Mouse (Mus musculus) forebrain, embryonic 12.5 days (tissue): ENCODE measurements around the gene Ntrk2. TPM values are rescaled to one million over a fixed set of nuclear protein-coding genes. Genes with fewer than 3 reads are reported as not detected.

Experiments used
- ATAC-seq: fragments of 200-750 bp; cut with Nextera tagmentation; 2 replicates; pipeline ENCODE4 v1.8.0; 2017; ENCODE audit warnings: moderate TSS enrichment; ENCODE audit not compliant: low FRiP score
- H3K27ac ChIP-seq: fragments of 300-500 bp; sonication (generic); 2 replicates; pipeline ENCODE4 v1.5.1; 2016; ENCODE audit warnings: mild to moderate bottlenecking
- H3K27me3 ChIP-seq: fragments of 300-500 bp; sonication (generic); 2 replicates; pipeline ENCODE4 v1.6.1; 2016; ENCODE audit warnings: mild to moderate bottlenecking
- H3K36me3 ChIP-seq: fragments of 300-500 bp; sonication (generic); replicated peaks from 2 replicates; pipeline ENCODE4 v1.6.1; 2016; ENCODE audit warnings: mild to moderate bottlenecking
- H3K4me1 ChIP-seq: fragments of 300-500 bp; sonication (generic); 2 replicates; pipeline ENCODE4 v1.6.1; 2016
- H3K4me2 ChIP-seq: fragments of 300-500 bp; sonication (generic); 2 replicates; pipeline ENCODE4 v1.6.1; 2016; ENCODE audit warnings: mild to moderate bottlenecking, moderate library complexity
- H3K4me3 ChIP-seq: fragments of 300-500 bp; sonication (generic); replicated peaks from 2 replicates; pipeline ENCODE4 v1.5.1; 2016; ENCODE audit warnings: mild to moderate bottlenecking
- H3K9ac ChIP-seq: fragments of 300-500 bp; sonication (generic); 2 replicates; pipeline ENCODE4 v1.6.1; 2016; ENCODE audit warnings: mild to moderate bottlenecking
- H3K9me3 ChIP-seq: fragments of 300-500 bp; sonication (generic); 2 replicates; pipeline ENCODE4 v1.6.1; 2016
- WGBS: fragments of 180-500 bp; shearing (Covaris S2); methylation state at CpG from one replicate; pipeline ENCODE4 v1.1.7; 2016; 5-methylcytosine and 5-hydroxymethylcytosine counted together
- polyA plus RNA-seq: library from polyadenylated mRNA; unstranded; fragments of >200 nt; fragmentation: Nextera tagmentation; extraction: Ambion mirVana; gene quantifications from 2 replicates; pipeline ENCODE4 v1.2.1, GENCODE M21; 2016

The Ntrk2 gene
- polyA plus RNA-seq, 1 experiment from 2014 or later: 51.7 TPM

DNA sequence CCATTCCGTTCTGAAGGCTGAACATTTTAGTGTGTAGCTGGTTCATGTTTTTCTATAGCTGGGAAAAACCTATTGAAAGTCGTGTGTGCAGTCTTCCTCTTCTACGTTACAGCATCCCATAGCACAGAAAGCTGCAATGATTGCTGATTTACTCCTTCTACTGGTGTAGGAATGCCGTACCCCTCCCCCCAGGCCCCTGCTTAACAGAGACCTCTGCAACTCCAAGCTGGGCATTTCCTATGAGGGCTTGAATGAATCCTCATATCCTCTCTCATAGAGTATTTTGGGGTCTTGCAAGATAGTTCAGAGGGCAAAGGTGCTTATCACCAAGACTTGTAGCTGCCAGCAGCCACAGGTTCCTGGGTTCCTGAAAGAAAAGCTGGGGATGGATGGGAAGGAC lies 148.0 kb downstream of the Ntrk2 start:
- 18% methylated on average over 4 of the region's 4 CpGs for WGBS
- no peaks in the 10 kb centered on the region for H3K9me3 ChIP-seq
- H3K4me2 ChIP-seq: no peak overlapping the region
- H3K4me3 ChIP-seq: no peak overlapping the region
- H3K4me1 ChIP-seq: peaks cover 30% of the 10 kb centered on the region
- no peak for ATAC-seq
- no peaks in the 10 kb centered on the region for H3K36me3 ChIP-seq
- no peak overlapping the region for H3K27ac ChIP-seq
- no peaks in the 10 kb centered on the region for H3K27me3 ChIP-seq
- H3K9ac ChIP-seq: no peak overlapping the region

DNA sequence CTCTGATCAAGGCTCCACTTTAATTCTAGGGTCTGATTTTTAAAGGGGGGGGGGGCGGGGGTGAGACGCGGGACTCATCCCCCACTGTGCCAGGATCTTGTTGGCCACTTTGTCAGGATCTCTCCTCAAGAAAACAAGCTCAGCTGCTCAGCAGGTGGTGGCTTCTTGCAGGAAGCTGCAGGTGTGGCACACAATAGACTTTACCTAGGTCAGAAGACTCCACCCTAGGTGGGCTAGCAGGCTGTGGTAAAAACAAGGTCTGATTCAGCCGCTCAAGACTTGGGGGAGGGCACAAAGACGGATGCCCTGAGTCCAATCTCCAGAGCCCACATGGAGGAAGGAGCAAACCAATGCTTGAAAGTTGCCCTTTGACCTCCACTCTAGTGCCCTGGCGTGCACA lies 148.4 kb downstream of the Ntrk2 start:
- no peak overlapping the region for H3K9ac ChIP-seq
- ATAC-seq: no peak

DNA sequence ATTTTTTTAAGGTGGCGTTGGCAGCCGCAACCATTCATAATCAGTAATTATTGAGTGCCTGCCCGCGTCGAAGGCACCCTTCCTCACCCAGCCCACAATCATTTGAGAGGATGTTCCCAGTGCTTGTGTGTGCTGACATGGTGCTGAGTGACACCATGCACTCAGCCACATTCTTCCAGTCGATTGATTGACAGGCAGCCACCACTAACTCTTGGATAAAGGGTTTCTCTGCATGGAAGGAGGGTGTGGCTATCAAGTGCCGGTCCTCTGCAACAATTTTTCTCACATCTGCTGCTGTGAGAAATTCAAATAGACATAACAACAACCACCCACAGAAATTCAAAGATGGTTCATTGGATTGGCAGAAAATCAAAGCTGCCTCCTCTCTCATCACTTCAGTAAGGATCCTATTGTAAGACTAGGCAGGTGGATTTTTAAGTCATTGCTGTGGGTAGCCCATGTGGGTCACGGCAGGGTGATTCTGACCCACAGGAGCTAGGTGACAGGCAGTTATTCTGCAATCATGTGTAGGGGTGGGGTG lies 148.9 kb downstream of the Ntrk2 start:
- no peak overlapping the region for H3K27ac ChIP-seq
- ATAC-seq: no peak
- H3K9ac ChIP-seq: no peak overlapping the region

More for the DNA sequence above, 148.4 kb downstream of the Ntrk2 start:
- Histone ChIP-seq H3K4me3 (no peak overlapping the region), H3K27ac (no peak overlapping the region), H3K27me3 (no peaks in the 10 kb centered on the region), H3K4me2 (no peak overlapping the region), H3K4me1 (peaks cover 30% of the 10 kb centered on the region), H3K36me3 (no peaks in the 10 kb centered on the region), H3K9me3 (no peaks in the 10 kb centered on the region)
- WGBS: 10% methylated on average over 6 of the region's 6 CpGs

DNA sequence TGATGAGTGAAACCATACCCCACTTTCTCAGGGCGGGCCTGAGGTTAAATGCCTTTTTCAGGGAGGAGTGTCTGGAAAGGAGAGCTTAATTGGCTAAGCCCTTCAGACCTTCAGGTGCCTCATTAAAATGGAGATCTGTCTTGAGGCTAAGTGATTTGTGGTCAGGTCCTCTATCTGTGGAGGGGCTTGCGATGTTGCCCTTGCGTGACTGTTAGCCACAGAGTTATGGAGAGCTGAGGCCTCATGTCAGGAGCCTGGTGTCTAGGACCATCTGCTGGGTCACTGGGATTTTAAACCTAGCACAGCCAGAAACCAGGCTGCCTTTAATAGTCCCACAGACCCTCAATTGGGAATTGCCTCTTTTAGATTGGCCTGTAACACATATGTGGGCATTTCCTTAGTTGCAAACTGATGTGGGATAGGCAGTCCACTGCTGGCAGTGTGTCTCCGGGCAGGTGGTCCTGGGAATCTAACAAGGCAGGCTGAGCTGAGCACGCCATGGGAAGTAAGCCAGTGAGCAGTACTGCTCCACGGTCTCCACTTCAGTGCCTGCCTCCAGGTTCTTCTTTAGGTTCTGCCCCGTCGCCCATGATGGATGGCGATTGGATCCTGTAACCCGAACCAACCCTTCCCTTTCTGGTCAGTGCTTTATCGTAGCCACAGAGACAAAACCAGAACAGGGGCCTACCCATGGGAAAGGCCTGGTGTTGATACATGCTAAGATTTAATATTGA lies 152.0 kb downstream of the Ntrk2 start:
- 73% methylated on average over 11 of the region's 11 CpGs for WGBS
- ATAC-seq: no peak
- Histone ChIP-seq H3K27me3 (peaks cover 16% of the 10 kb centered on the region), H3K9me3 (no peaks in the 10 kb centered on the region), H3K4me3 (no peak overlapping the region), H3K4me1 (peaks cover 30% of the 10 kb centered on the region), H3K4me2 (no peak overlapping the region), H3K36me3 (no peaks in the 10 kb centered on the region), H3K27ac (no peak overlapping the region), H3K9ac (no peak overlapping the region)

More for the DNA sequence above, 148.9 kb downstream of the Ntrk2 start:
- Histone ChIP-seq H3K27me3 (no peaks in the 10 kb centered on the region), H3K36me3 (no peaks in the 10 kb centered on the region), H3K4me2 (no peak overlapping the region), H3K9me3 (no peaks in the 10 kb centered on the region), H3K4me1 (peaks cover 30% of the 10 kb centered on the region), H3K4me3 (no peak overlapping the region)
- 43% methylated on average over 8 of the region's 8 CpGs for WGBS

DNA sequence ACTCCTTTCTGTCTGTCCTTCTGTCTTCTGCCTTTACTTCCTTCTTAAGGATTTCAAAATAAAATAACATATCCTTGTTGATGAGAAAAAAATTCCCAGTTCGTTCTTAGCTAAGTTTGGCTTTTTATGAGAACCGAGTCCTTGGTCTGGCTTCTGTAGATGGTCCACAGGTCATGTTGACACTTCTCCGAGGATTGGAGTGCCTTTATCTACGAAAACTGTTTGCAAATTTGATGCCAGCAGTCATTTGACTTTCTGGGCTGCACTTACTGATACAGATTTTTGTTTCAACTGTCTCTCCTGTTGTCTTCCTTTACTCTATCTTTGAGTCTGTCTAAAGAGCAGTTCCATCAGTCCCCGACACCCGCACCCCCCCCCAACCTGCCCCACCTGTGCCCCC lies 154.0 kb downstream of the Ntrk2 start:
- Histone ChIP-seq H3K4me1 (peaks cover 33% of the 10 kb centered on the region), H3K36me3 (no peaks in the 10 kb centered on the region), H3K27me3 (peaks cover 16% of the 10 kb centered on the region), H3K4me2 (no peak overlapping the region), H3K9ac (no peak overlapping the region), H3K4me3 (no peak overlapping the region), H3K9me3 (no peaks in the 10 kb centered on the region), H3K27ac (no peak overlapping the region)
- WGBS: 89% methylated on average over 6 of the region's 6 CpGs
- no peak for ATAC-seq

DNA sequence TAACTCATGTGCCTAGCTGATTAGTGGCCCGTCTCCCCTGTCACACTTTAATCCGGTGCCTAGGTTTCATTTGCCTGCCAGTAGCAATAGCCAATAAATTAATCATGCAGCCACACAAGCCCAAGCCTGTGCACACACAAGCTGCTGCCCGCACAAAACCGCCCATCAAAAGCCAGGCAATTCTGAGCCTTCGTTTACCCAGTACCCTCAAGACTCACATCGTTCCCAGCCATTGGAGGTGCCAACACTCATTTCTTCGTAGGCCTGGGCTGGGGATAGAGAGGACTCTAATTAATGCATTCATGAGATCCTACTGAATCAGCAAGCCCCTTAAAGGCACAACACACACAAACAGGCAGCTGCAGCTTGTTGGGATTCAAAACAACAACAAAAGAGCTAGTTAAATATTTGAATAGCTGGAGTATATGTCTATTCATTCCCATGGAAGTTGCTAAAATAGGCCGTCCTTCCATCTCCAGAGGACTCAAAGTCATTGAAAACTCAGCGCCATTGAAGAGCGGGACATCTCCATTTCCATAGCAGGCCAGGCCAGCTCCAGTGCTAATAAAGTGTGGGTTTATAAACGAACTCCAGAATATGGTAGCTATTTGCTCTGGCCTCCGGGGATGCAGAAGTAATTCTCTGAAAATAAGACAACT lies 158.5 kb downstream of the Ntrk2 start:
- Histone ChIP-seq H3K4me1 (peaks cover 29% of the 10 kb centered on the region), H3K27me3 (peaks cover 16% of the 10 kb centered on the region), H3K36me3 (no peaks in the 10 kb centered on the region), H3K4me3 (no peak overlapping the region), H3K4me2 (peak overlapping the region; percentile 6; the same call in 1 of the 2 replicates), H3K27ac (peak overlapping the region; percentile 76), H3K9me3 (no peaks in the 10 kb centered on the region), H3K9ac (no peak overlapping the region)
- ATAC-seq: peak; percentile 88
- WGBS: 16% methylated on average over 12 of the region's 12 CpGs

DNA sequence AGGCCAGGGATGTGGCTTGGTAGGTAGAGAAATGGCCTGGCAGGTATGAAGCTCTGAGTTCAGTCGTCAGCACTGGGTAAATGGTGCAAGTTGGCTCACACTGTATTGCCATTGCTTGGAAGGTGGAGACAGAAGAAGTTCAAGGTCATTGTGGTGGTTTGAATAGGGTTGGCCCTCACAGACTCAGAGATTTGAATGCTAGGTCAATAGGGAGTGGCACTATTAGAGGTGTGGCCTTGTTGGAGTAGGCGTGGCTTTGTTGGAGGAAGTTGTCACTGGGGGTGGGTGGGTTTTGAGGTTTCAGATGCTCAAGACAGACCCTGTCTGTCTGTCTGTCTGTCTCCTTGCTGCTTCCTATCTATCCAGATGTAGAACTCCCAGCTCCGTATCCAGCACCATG lies 159.5 kb downstream of the Ntrk2 start:
- Histone ChIP-seq H3K27ac (peak overlapping the region; percentile 76), H3K4me1 (peaks cover 33% of the 10 kb centered on the region), H3K27me3 (peaks cover 16% of the 10 kb centered on the region), H3K4me3 (no peak overlapping the region), H3K4me2 (no peak overlapping the region), H3K9me3 (no peaks in the 10 kb centered on the region), H3K9ac (no peak overlapping the region), H3K36me3 (no peaks in the 10 kb centered on the region)
- WGBS: 98% methylated on average over 3 of the region's 3 CpGs
- ATAC-seq: no peak

DNA sequence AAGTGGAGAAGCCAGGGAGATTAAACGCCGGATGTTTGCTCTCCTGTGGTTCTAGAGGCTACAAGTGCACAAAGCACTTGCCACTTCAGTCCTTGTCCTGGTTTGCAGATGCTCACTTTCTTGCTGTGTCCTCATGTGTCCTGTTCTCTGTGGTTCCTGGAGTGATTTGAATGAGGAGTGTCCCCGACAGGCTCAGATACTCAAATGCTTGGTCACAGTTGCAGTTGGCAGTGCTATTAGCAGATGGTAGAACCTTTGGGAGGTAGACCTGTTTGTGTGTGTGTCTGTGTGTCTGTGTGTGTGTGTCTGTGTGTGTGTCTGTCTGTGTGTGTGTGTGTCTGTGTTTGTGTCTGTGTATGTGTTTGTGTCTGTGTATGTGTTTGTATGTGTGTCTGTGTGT lies 160.1 kb downstream of the Ntrk2 start:
- Histone ChIP-seq H3K4me3 (no peak overlapping the region), H3K27ac (0 out of 2 replicates have a peak overlapping the region, but pooled peaks have one; percentile 36), H3K9ac (no peak overlapping the region), H3K4me1 (peaks cover 39% of the 10 kb centered on the region), H3K27me3 (peaks cover 12% of the 10 kb centered on the region), H3K9me3 (no peaks in the 10 kb centered on the region), H3K36me3 (no peaks in the 10 kb centered on the region), H3K4me2 (no peak overlapping the region)
- no peak for ATAC-seq
- 75% methylated on average over 3 of the region's 3 CpGs for WGBS

DNA sequence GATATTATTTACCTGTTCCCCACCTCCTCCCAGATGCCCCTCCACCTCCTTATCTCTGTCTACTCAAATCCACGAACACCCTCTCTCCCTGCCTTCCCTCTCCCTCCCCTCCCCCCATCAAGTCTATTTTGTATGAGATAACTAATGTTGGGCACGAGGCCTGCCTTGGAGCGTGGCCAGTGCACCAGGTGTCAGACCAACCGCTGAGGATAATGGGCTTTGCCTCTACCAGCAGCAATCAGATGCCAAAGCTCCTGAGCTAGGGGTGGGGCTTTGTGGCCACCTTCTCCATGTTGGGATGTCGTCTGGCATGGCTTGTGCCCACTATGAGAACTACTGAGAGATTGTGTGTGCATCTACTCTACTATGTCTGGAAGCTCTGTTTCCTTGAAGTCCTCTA lies 161.8 kb downstream of the Ntrk2 start:
- Histone ChIP-seq H3K27ac (0 out of 2 replicates have a peak overlapping the region, but pooled peaks have one; percentile 8), H3K4me1 (peaks cover 51% of the 10 kb centered on the region)

DNA sequence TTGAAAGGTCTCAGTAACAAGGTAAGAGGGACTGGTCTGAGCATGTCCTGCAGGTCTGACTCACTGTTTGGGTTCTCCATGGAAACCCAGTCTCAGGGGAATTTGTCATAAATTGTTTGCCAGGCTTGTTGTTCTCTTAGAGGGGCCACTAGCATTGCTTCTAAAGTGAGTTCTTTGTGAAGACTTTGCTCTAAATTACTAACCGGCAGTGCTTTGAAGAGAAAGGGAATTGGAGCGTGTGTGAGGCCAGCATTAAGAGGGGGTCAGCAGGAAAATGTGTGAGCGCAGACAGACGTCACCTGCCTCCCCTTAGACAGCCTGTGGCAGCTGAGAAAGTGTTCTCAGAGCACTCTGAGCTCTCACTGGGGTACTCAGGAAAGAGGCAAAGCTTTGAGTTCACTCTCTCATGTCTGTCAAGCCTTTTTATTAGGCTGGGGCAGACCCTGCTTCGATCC lies 165.1 kb downstream of the Ntrk2 start:
- peak; percentile 81 for ATAC-seq
- Histone ChIP-seq H3K4me1 (peaks cover 27% of the 10 kb centered on the region), H3K27me3 (no peaks in the 10 kb centered on the region), H3K36me3 (no peaks in the 10 kb centered on the region), H3K9ac (no peak overlapping the region), H3K4me2 (0 out of 2 replicates have a peak overlapping the region, but pooled peaks have one; percentile 4), H3K27ac (peak overlapping the region; percentile 75), H3K4me3 (no peak overlapping the region), H3K9me3 (no peaks in the 10 kb centered on the region)
- WGBS: 2% methylated on average over 5 of the region's 5 CpGs

More for the DNA sequence above, 161.8 kb downstream of the Ntrk2 start:
- Histone ChIP-seq H3K9ac (no peak overlapping the region), H3K4me2 (no peak overlapping the region), H3K9me3 (no peaks in the 10 kb centered on the region), H3K27me3 (no peaks in the 10 kb centered on the region), H3K4me3 (no peak overlapping the region), H3K36me3 (no peaks in the 10 kb centered on the region)
- no peak for ATAC-seq
- 48% methylated on average over 5 of the region's 5 CpGs for WGBS

DNA sequence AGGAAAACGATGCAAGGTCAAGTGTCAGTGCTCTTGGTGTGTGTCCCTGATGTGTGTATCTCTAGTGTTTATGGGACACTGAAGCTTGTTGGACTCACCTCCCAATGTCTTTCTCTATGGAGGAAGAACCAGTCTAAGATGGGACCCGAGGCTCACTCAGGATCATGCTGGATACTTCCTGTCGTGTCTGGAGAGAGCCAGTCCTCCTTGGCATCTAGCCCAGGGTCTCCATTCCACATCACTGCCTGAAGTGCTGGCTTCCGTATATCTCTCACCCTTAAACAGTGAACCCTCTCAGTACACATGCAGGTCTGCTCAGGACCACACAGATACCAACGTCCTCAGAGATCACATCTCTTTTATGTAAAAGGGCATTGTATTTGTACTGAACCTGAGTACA lies 166.1 kb downstream of the Ntrk2 start:
- no peaks in the 10 kb centered on the region for H3K27me3 ChIP-seq
- H3K4me2 ChIP-seq: no peak overlapping the region
- ATAC-seq: no peak
- no peaks in the 10 kb centered on the region for H3K36me3 ChIP-seq
- no peak overlapping the region for H3K4me3 ChIP-seq
- no peaks in the 10 kb centered on the region for H3K9me3 ChIP-seq
- 46% methylated on average over 5 of the region's 5 CpGs for WGBS
- peaks cover 27% of the 10 kb centered on the region for H3K4me1 ChIP-seq
- no peak overlapping the region for H3K9ac ChIP-seq
- H3K27ac ChIP-seq: peak overlapping the region; percentile 75

DNA sequence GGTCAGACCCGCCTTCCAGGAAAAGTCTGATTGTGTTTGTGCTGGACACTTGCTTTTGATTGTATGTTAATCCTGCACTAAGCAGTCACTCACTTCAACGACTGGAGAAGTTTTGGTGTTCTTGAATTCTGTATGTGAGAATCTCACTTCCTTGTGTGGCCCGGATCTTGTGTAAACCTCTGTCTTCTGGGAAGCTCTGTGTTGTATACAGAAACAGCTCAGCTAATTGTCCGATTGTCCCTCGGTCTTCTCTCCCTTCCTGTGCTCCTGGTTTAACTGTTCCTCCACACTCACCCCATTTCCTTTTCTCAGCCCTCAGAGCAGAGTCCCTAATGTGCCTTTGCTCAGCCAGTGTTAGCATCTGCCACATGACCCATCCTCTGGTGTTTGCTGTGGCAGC lies 190.1 kb downstream of the Ntrk2 start:
- no peaks in the 10 kb centered on the region for H3K27me3 ChIP-seq
- no peak overlapping the region for H3K4me3 ChIP-seq
- H3K9ac ChIP-seq: no peak overlapping the region
- H3K4me1 ChIP-seq: peaks cover 10% of the 10 kb centered on the region
- 80% methylated on average over 5 of the region's 5 CpGs for WGBS
- H3K9me3 ChIP-seq: no peaks in the 10 kb centered on the region
- ATAC-seq: no peak
- no peak overlapping the region for H3K4me2 ChIP-seq
- no peak overlapping the region for H3K27ac ChIP-seq
- no peaks in the 10 kb centered on the region for H3K36me3 ChIP-seq
